Mouse (Mus musculus) liver, embryonic 11.5 days (tissue): ENCODE results near the gene Emc7. TPM values are rescaled to one million over a fixed set of nuclear protein-coding genes. Genes with fewer than 3 reads are reported as not detected.
"Not testable (repeated sequence)": the region's sequence is repeated elsewhere in the genome, so short reads cannot be mapped to it uniquely, and the experiment has no call there.

Experiments used
- ATAC-seq: fragments of 200-750 bp; cut with Nextera tagmentation; replicated peaks from 2 replicates; pipeline ENCODE4 v1.8.0; 2017; ENCODE audit warnings: moderate number of reproducible peaks, mild to moderate bottlenecking, moderate TSS enrichment, moderate library complexity; ENCODE audit not compliant: low FRiP score
- DNase-seq: peaks from one replicate; pipeline ENCODE4 v3.0.0-alpha.2; 2017; ENCODE audit warnings: low spot score
- H3K27ac ChIP-seq: fragments of 300-500 bp; sonication (generic); 2 replicates; pipeline ENCODE4 v1.5.1; 2014; ENCODE audit warnings: mild to moderate bottlenecking, low read depth, low read length, control low read depth
- H3K27me3 ChIP-seq: fragments of 300-500 bp; sonication (generic); replicated peaks from 2 replicates; pipeline ENCODE4 v1.6.1; 2014; ENCODE audit warnings: low read length, mixed read lengths; ENCODE audit not compliant: control insufficient read depth, insufficient read depth
- H3K36me3 ChIP-seq: fragments of 300-500 bp; sonication (generic); 2 replicates; pipeline ENCODE4 v1.6.1; 2014; ENCODE audit warnings: mild to moderate bottlenecking, low read length, moderate library complexity, mixed read lengths; ENCODE audit not compliant: control insufficient read depth, insufficient read depth
- H3K4me1 ChIP-seq: fragments of 300-500 bp; sonication (generic); replicated peaks from 2 replicates; pipeline ENCODE4 v1.6.1; 2014; ENCODE audit warnings: low read length, mixed read lengths; ENCODE audit not compliant: control insufficient read depth, insufficient read depth
- H3K4me2 ChIP-seq: fragments of 300-500 bp; sonication (generic); 2 replicates; pipeline ENCODE4 v1.6.1; 2014; ENCODE audit warnings: mild to moderate bottlenecking, control low read depth, moderate library complexity
- H3K4me3 ChIP-seq: fragments of 300-500 bp; sonication (generic); 2 replicates; pipeline ENCODE4 v1.5.1; 2014; ENCODE audit warnings: low read depth, low read length, control low read depth
- H3K9ac ChIP-seq: fragments of 300-500 bp; sonication (generic); 2 replicates; pipeline ENCODE4 v1.6.1; 2014; ENCODE audit warnings: low read depth, low read length, control low read depth
- H3K9me3 ChIP-seq: fragments of 300-500 bp; sonication (generic); 2 replicates; pipeline ENCODE4 v1.6.1; 2016; ENCODE audit warnings: low read length, inconsistent platforms, mixed read lengths; ENCODE audit not compliant: control insufficient read depth
- WGBS: fragments of 180-500 bp; shearing (Covaris S2); extraction: QIAGEN DNeasy Blood & Tissue Kit; methylation state at CpG from one replicate; pipeline ENCODE4 v1.1.7; 2014; 5-methylcytosine and 5-hydroxymethylcytosine counted together
- polyA plus RNA-seq: library from polyadenylated mRNA; unstranded; fragments of >200 nt; fragmentation: Nextera tagmentation; extraction: Ambion mirVana; gene quantifications from 2 replicates; pipeline ENCODE4 v1.2.1, GENCODE M21; 2014

Emc7 gene
- 19.9 and 20.2 TPM in 2 replicates for polyA plus RNA-seq

DNA sequence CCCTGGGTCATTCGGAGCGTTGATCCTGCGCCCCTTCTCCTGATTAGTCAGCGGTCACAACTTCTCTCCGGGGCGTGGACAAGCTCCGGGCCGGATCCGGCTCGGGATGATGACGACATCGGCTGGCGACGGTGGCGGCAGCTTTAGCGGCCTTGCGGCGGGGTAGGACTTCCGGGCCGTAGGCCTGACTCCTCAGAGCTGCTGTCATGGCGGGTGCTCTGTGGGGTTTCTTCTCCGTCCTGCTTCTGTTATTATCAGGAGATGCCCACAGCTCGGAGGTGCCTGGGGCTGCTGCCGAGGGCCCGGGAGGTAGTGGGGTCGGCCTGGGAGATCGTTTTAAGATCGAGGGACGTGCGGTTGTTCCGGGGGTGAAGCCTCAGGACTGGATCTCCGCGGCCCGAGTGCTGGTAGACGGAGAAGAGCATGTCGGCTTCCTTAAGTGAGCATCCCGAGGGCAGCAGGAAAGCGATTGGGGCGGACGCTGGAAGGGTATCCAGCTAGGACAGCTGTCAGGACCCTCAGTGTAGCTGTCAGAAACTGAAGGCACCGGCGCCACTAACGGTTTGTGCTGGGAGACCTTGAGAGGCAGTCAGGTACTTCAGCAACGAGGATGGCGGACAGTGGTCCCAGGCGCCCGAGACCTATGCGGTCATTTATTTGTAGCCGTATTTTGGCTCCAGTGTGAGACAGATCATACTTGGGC lies at the start of gene Emc7:
Gene Emc7 (plus strand): TSS at position 136 of the 703 bp plus-strand sequence.
- H3K9me3 ChIP-seq = no peaks in the 10 kb centered on the region
- DNase-seq = peak; percentile 98
- peak within 1 kb of the TSS; percentile 74 for H3K4me3 ChIP-seq
- H3K27ac ChIP-seq = peak within 1 kb of the TSS; percentile 71
- H3K4me1 ChIP-seq = no peaks in the 10 kb centered on the region; the same call in 1 of the 2 replicates
- WGBS = under 1% methylated on average over 49 of the region's 49 CpGs
- H3K9ac ChIP-seq = peak within 1 kb of the TSS; percentile 89
- peak; percentile 96 for ATAC-seq
- H3K36me3 ChIP-seq = peaks cover 2% of the 10 kb centered on the region
- peak within 1 kb of the TSS; percentile 77 for H3K4me2 ChIP-seq
- no peaks in the 10 kb centered on the region for H3K27me3 ChIP-seq

GRCm38 (mm10) chr2:112407030-112407429 lies 47.8 kb upstream of the Emc7 start:
- no peaks in the 10 kb centered on the region for H3K4me1 ChIP-seq
- no peak overlapping the region for H3K4me3 ChIP-seq
- H3K36me3 ChIP-seq = peaks cover 8% of the 10 kb centered on the region
- DNase-seq (no peak), ATAC-seq (no peak)
- H3K4me2 ChIP-seq = no peak overlapping the region
- no peaks in the 10 kb centered on the region for H3K9me3 ChIP-seq
- no peak overlapping the region for H3K27ac ChIP-seq
- no peak overlapping the region for H3K9ac ChIP-seq
- no peaks in the 10 kb centered on the region for H3K27me3 ChIP-seq
- WGBS = 90% methylated on average over 3 of the region's 3 CpGs

GRCm38 (mm10) chr2:112425308-112425707 lies 29.5 kb upstream of the Emc7 start:
- Histone ChIP-seq H3K4me1 (no peaks in the 10 kb centered on the region), H3K27me3 (no peaks in the 10 kb centered on the region), H3K36me3 (no peaks in the 10 kb centered on the region), H3K4me2 (no peak overlapping the region), H3K4me3 (no peak overlapping the region), H3K9ac (no peak overlapping the region), H3K9me3 (no peaks in the 10 kb centered on the region), H3K27ac (no peak overlapping the region)
- DNase-seq = no peak
- 42% methylated on average over 3 of the region's 3 CpGs for WGBS
- ATAC-seq = no peak

DNA sequence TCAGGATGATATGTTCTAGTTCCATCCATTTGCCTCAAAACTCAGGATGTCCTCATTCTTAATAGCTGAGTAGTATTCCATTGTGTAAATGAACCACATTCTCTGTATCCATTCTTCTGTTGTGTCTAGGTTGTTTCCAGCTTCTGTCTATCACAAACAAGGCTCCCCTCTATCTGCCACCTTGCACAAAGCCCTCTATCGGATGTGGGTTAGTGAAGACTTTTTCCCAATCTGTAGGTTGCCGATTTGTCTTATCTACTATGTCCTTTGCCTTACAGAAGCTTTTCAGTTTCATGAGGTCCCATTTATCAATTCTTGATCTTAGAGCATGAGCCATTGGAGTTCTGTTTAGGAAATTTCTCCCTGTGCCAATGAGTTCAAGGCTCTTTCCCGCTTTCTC lies 26.3 kb upstream of the Emc7 start:
- H3K36me3 ChIP-seq, H3K4me3 ChIP-seq, H3K4me1 ChIP-seq, H3K9me3 ChIP-seq, H3K4me2 ChIP-seq, ATAC-seq, H3K27me3 ChIP-seq, H3K9ac ChIP-seq, DNase-seq, H3K27ac ChIP-seq: not testable (repeated sequence)
- 68% methylated on average over 3 of the region's 3 CpGs for WGBS

DNA sequence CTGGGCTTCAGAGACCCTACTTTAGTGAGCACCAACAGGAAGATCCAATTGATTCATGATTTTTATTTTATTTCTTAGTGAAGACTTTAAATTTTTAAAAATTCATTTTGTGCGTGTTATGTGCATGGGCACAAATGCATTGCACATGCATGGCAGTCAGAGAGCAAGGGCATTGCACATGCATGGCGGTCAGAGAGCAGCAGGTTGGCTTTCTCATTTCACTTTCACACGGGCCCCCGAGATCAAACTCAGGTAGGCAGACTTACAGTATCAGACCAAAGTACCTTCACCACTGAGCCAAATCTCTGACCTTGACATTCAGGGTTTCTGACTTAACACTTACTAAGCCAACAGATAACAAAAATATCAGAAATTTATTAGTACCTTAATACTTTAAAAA lies 25.1 kb upstream of the Emc7 start:
- 77% methylated on average over 4 of the region's 4 CpGs for WGBS
- no peak overlapping the region for H3K9ac ChIP-seq
- H3K4me1 ChIP-seq = no peaks in the 10 kb centered on the region
- H3K27me3 ChIP-seq = no peaks in the 10 kb centered on the region
- no peak overlapping the region for H3K27ac ChIP-seq
- H3K9me3 ChIP-seq = no peaks in the 10 kb centered on the region
- ATAC-seq (no peak), DNase-seq (no peak)
- no peaks in the 10 kb centered on the region for H3K36me3 ChIP-seq
- no peak overlapping the region for H3K4me3 ChIP-seq
- no peak overlapping the region for H3K4me2 ChIP-seq

DNA sequence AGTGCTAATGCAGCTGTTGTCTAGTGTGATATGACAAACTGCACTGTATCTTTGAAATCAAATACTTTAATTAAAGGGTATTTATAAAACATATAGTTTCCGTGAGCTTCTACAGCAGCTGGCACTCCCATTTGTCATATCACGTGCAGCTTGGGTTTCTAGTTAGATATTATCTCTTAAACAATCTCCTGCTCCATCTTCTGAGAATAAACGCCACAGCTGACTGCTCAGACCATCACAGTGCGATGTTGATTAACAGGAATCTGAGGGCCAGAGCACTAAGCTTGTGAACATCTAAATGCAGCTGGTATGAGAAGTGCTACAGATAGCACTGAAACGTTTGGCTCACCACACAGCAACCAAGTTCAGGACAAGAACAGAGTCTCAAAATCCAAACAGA lies 24.4 kb upstream of the Emc7 start:
- Histone ChIP-seq H3K4me2 (no peak overlapping the region), H3K4me3 (no peak overlapping the region), H3K9ac (no peak overlapping the region), H3K27me3 (no peaks in the 10 kb centered on the region), H3K27ac (no peak overlapping the region), H3K4me1 (no peaks in the 10 kb centered on the region), H3K36me3 (no peaks in the 10 kb centered on the region), H3K9me3 (no peaks in the 10 kb centered on the region)
- 62% methylated on average over 5 of the region's 5 CpGs for WGBS
- no peak for DNase-seq
- no peak for ATAC-seq

- H3K9ac ChIP-seq = no peak overlapping the region
- no peak overlapping the region for H3K4me3 ChIP-seq
- no peaks in the 10 kb centered on the region for H3K9me3 ChIP-seq
- WGBS = 91% methylated on average over 2 of the region's 2 CpGs
- no peak overlapping the region for H3K27ac ChIP-seq
- no peak overlapping the region for H3K4me2 ChIP-seq
- DNase-seq (no peak), ATAC-seq (no peak)
- no peaks in the 10 kb centered on the region for H3K36me3 ChIP-seq
- no peaks in the 10 kb centered on the region for H3K4me1 ChIP-seq
- H3K27me3 ChIP-seq = no peaks in the 10 kb centered on the region
Observed at GRCm38 (mm10) chr2:112432523-112432922, 22.3 kb upstream of the Emc7 start.

DNA sequence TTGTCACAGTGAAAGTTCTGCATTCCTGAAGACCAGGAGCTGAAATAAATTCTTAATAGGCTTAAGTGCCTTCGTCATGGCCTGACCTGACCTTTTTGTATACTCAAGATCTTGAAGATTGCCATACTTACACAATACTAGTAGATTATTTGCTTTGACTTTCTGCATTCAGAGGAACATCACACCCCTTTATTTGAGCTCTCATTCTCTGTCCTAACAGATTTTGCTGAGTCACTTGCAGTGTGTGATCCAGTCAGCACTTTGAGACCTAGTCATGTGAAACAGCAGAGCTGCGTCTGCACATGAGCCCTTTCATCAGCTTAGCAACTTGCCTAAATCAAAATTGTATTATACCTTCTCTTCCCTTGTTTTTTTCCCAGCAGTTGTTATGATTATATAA lies 21.4 kb upstream of the Emc7 start:
- 64% methylated on average over 2 of the region's 2 CpGs for WGBS
- Histone ChIP-seq H3K9ac (no peak overlapping the region), H3K9me3 (no peaks in the 10 kb centered on the region), H3K27ac (no peak overlapping the region), H3K4me1 (no peaks in the 10 kb centered on the region), H3K4me3 (no peak overlapping the region), H3K4me2 (no peak overlapping the region), H3K36me3 (no peaks in the 10 kb centered on the region), H3K27me3 (no peaks in the 10 kb centered on the region)
- ATAC-seq = 0 out of 2 replicates have a peak, but pooled peaks have one; percentile 62
- no peak for DNase-seq

GRCm38 (mm10) chr2:112436292-112436691 lies 18.5 kb upstream of the Emc7 start:
- Histone ChIP-seq H3K27ac (no peak overlapping the region), H3K27me3 (no peaks in the 10 kb centered on the region), H3K9ac (no peak overlapping the region), H3K9me3 (no peaks in the 10 kb centered on the region), H3K4me1 (no peaks in the 10 kb centered on the region), H3K4me3 (no peak overlapping the region), H3K4me2 (no peak overlapping the region), H3K36me3 (no peaks in the 10 kb centered on the region)
- DNase-seq (no peak), ATAC-seq (no peak)
- WGBS = 76% methylated on average over 4 of the region's 4 CpGs
